ENCODE assay signal across 29 mouse cellular contexts in genomic region chr5:107533590-107533989, GRCm38 (mm10). TPM values are rescaled to one million over a fixed set of nuclear protein-coding genes. Genes with fewer than 3 reads are reported as not detected.
A peak's percentile ranks its signal among the peaks of the same experiment; 100 is the strongest.
DNase-seq lines count a peak whose midpoint lies in the region; ATAC-seq lines count a peak whose summit lies in the region.
"Had no signal": no experiment of that assay in that cellular context is flagged by ENCODE, and none has a peak within 500 bp of the region (broad histone marks: within the 10 kb centered on the region; RNA-seq: fewer than 3 reads in every experiment).

No protein-coding gene starts in this region.

- ATAC-seq in liver, embryonic 12.5 days = peak; percentile 61; the same call in 1 of the 2 replicates
- ATAC-seq in liver, embryonic 11.5 days (replicated peaks; ENCODE audit: low FRiP score) = no peak
- ATAC-seq in liver, embryonic 13.5 days (ENCODE audit: low read depth) = peak; percentile 45; the same call in 1 of the 2 replicates
- ATAC-seq: forebrain, embryonic 15.5 days; hindbrain, embryonic 16.5 days; Patski had no signal

- 28% methylated on average over 2 of the region's 2 CpGs for WGBS in liver, embryonic 12.5 days (ENCODE audit: insufficient replicate concordance)
- 46% methylated on average over 2 of the region's 2 CpGs for WGBS in liver, embryonic 11.5 days
- 14% methylated on average over 2 of the region's 2 CpGs for WGBS in liver, embryonic 13.5 days (ENCODE audit: insufficient replicate concordance)

- H3K4me2 ChIP-seq in liver, embryonic 12.5 days = no peak overlapping the region
- H3K4me2 ChIP-seq in liver, embryonic 11.5 days = no peak overlapping the region
- no peak overlapping the region for H3K4me2 ChIP-seq in liver, embryonic 13.5 days
- H3K4me2 ChIP-seq: embryonic facial prominence, embryonic 13.5 days; forebrain, embryonic 12.5 days; forebrain, embryonic 15.5 days; heart, embryonic 11.5 days; hindbrain, embryonic 13.5 days had no signal

- DNase-seq in liver, embryonic 11.5 days (ENCODE audit: low spot score) = no peak
- peak; percentile 11 for DNase-seq in liver, embryonic 13.5 days
- peak; percentile 12 to 50 for DNase-seq in natural killer cell, adult 2 months (ENCODE audit: low spot score in 2 of 2)
- no peak for DNase-seq in gastrocnemius, adult 8-10 months (ENCODE audit: low spot score in 2 of 2)
- DNase-seq in layer of hippocampus, postnatal 10 days (ENCODE audit: low spot score in 2 of 2) = no peak
- DNase-seq: adrenal gland, postnatal 10 days; cerebellum, adult 11-12 months; cerebellum, adult 8-10 months; cerebellum, postnatal 10 days; cerebellum, postnatal 36 days; embryo, embryonic 11 days; gastrocnemius, postnatal 10 days; gastrocnemius, postnatal 36 days; heart, postnatal 36 days had no signal

- H3K27ac ChIP-seq in liver, embryonic 12.5 days = no peak overlapping the region
- no peak overlapping the region for H3K27ac ChIP-seq in liver, embryonic 11.5 days (ENCODE audit: low read depth, low read length)
- no peak overlapping the region for H3K27ac ChIP-seq in liver, embryonic 13.5 days
- H3K27ac ChIP-seq: embryonic facial prominence, embryonic 10.5 days; embryonic facial prominence, embryonic 13.5 days; forebrain, embryonic 12.5 days; forebrain, embryonic 15.5 days; hindbrain, embryonic 10.5 days; hindbrain, embryonic 13.5 days had no signal

- H3K9ac ChIP-seq in liver, embryonic 12.5 days = no peak overlapping the region
- no peak overlapping the region for H3K9ac ChIP-seq in liver, embryonic 11.5 days (ENCODE audit: low read depth, low read length)
- H3K9ac ChIP-seq in liver, embryonic 13.5 days = no peak overlapping the region
- H3K9ac ChIP-seq: embryonic facial prominence, embryonic 13.5 days; forebrain, embryonic 12.5 days; forebrain, embryonic 15.5 days; hindbrain, embryonic 13.5 days had no signal

- no peaks in the 10 kb centered on the region for H3K36me3 ChIP-seq in liver, embryonic 12.5 days
- no peaks in the 10 kb centered on the region for H3K36me3 ChIP-seq in liver, embryonic 11.5 days (ENCODE audit: control insufficient read depth, insufficient read depth, low read length)
- no peaks in the 10 kb centered on the region for H3K36me3 ChIP-seq in liver, embryonic 13.5 days
- H3K36me3 ChIP-seq: embryonic facial prominence, embryonic 10.5 days; embryonic facial prominence, embryonic 13.5 days; forebrain, embryonic 12.5 days; forebrain, embryonic 15.5 days; hindbrain, embryonic 10.5 days; hindbrain, embryonic 13.5 days had no signal

- H3K27me3 ChIP-seq in liver, embryonic 12.5 days (replicated peaks) = no peaks in the 10 kb centered on the region; the same call in 1 of the 2 replicates
- no peaks in the 10 kb centered on the region for H3K27me3 ChIP-seq in liver, embryonic 11.5 days (replicated peaks; ENCODE audit: control insufficient read depth, insufficient read depth, low read length)
- no peaks in the 10 kb centered on the region for H3K27me3 ChIP-seq in liver, embryonic 13.5 days
- H3K27me3 ChIP-seq: embryonic facial prominence, embryonic 13.5 days; forebrain, embryonic 12.5 days; forebrain, embryonic 15.5 days; hindbrain, embryonic 13.5 days had no signal

- H3K4me3 ChIP-seq in liver, embryonic 12.5 days = no peak overlapping the region
- H3K4me3 ChIP-seq in liver, embryonic 11.5 days (ENCODE audit: low read depth, low read length) = no peak overlapping the region
- no peak overlapping the region for H3K4me3 ChIP-seq in liver, embryonic 13.5 days (replicated peaks)
- H3K4me3 ChIP-seq: embryonic facial prominence, embryonic 10.5 days; embryonic facial prominence, embryonic 13.5 days; erythroblast, embryonic 14.5 days; forebrain, embryonic 12.5 days; forebrain, embryonic 15.5 days; hindbrain, embryonic 10.5 days; hindbrain, embryonic 13.5 days had no signal

- peaks cover 12% of the 10 kb centered on the region for H3K4me1 ChIP-seq in liver, embryonic 12.5 days
- no peaks in the 10 kb centered on the region for H3K4me1 ChIP-seq in liver, embryonic 11.5 days (replicated peaks; ENCODE audit: control insufficient read depth, insufficient read depth, low read length)
- peaks cover 8% of the 10 kb centered on the region for H3K4me1 ChIP-seq in liver, embryonic 13.5 days (replicated peaks)
- H3K4me1 ChIP-seq: embryonic facial prominence, embryonic 10.5 days; embryonic facial prominence, embryonic 13.5 days; forebrain, embryonic 12.5 days; forebrain, embryonic 15.5 days; hindbrain, embryonic 10.5 days; hindbrain, embryonic 13.5 days had no signal

- H3K9me3 ChIP-seq in liver, embryonic 12.5 days (replicated peaks) = no peaks in the 10 kb centered on the region
- H3K9me3 ChIP-seq in liver, embryonic 11.5 days (ENCODE audit: control insufficient read depth, low read length) = no peaks in the 10 kb centered on the region
- no peaks in the 10 kb centered on the region for H3K9me3 ChIP-seq in liver, embryonic 13.5 days (replicated peaks)
- H3K9me3 ChIP-seq: embryonic facial prominence, embryonic 10.5 days; embryonic facial prominence, embryonic 13.5 days; forebrain, embryonic 12.5 days; forebrain, embryonic 15.5 days; hindbrain, embryonic 10.5 days; hindbrain, embryonic 13.5 days had no signal

RNA-seq across cellular contexts. Expression of gene 1700028K03Rik, which starts 0.9 kb away (rescaled TPM):
- 0.17 TPM in 2 replicates for polyA plus RNA-seq in liver, embryonic 12.5 days (2016; fragmentation: Nextera tagmentation; extraction: Ambion mirVana)
- 0.05 and 0.12 TPM in 2 replicates for polyA plus RNA-seq in liver, embryonic 11.5 days (2014; fragmentation: Nextera tagmentation; extraction: Ambion mirVana)
- polyA plus RNA-seq in liver, embryonic 13.5 days (2015; fragmentation: Nextera tagmentation; extraction: Ambion mirVana) = 0.01 and 0.07 TPM in 2 replicates
- not detected for total RNA-seq in gastrocnemius, adult 8-10 months (2022)
- total RNA-seq in layer of hippocampus, postnatal 10 days (2021) = under 1 TPM; 0.36 to 0.55 TPM
- total RNA-seq: adrenal gland, adult 18-20 months; gastrocnemius, postnatal 36 days; granulocyte monocyte progenitor cell, adult 5-6 weeks; heart, adult 8-10 months; heart, postnatal 36 days had no signal
- polyA plus RNA-seq: erythroblast, embryonic 14.5 days had no signal

RNA-seq across cellular contexts. Expression of gene Gm42669, which starts 26.2 kb away (rescaled TPM):
- polyA plus RNA-seq in liver, embryonic 12.5 days (2016; fragmentation: Nextera tagmentation; extraction: Ambion mirVana) = 0.06 TPM in 1 of 2 replicates, not detected in the other
- 0.27 and 0.44 TPM in 2 replicates for polyA plus RNA-seq in liver, embryonic 11.5 days (2014; fragmentation: Nextera tagmentation; extraction: Ambion mirVana)
- polyA plus RNA-seq in liver, embryonic 13.5 days (2015; fragmentation: Nextera tagmentation; extraction: Ambion mirVana) = 0.05 and 0.08 TPM in 2 replicates
- not detected for total RNA-seq in gastrocnemius, adult 8-10 months (2022)
- total RNA-seq in layer of hippocampus, postnatal 10 days (2021) = under 1 TPM; 0.27 to 0.60 TPM
- total RNA-seq: adrenal gland, adult 18-20 months; adrenal gland, postnatal 4 days; gastrocnemius, postnatal 36 days had no signal

Comparison
In these comparisons a context has a peak if more than half of its experiments do, and no peak if none do; other contexts are left out.
1. DNase-seq: peak in liver, embryonic 13.5 days (single experiment) and natural killer cell, adult 2 months (2 of 2); none in liver, embryonic 11.5 days (single experiment), gastrocnemius, adult 8-10 months (0 of 2) and layer of hippocampus, postnatal 10 days (0 of 2).